Comparison of ENCODE assay signal across 9 mouse cellular contexts in genomic region chr8:110702636-110703459, GRCm38 (mm10). TPM values are rescaled to one million over a fixed set of nuclear protein-coding genes. Genes with fewer than 3 reads are reported as not detected.
DNase-seq lines count a peak whose midpoint lies in the region; ATAC-seq lines count a peak whose summit lies in the region.
"Had no signal": no experiment of that assay in that cellular context is flagged by ENCODE, and none has a peak within 500 bp of the region (broad histone marks: within the 10 kb centered on the region; RNA-seq: fewer than 3 reads in every experiment).

No protein-coding gene starts in this region.

- no peak overlapping the region for H3K4me2 ChIP-seq in lung, embryonic 16.5 days (ENCODE audit: low read depth, low read length)
- H3K4me2 ChIP-seq in heart, embryonic 11.5 days, result no peak overlapping the region
- no peak overlapping the region for H3K4me2 ChIP-seq in hindbrain, embryonic 16.5 days (ENCODE audit: low read length)
- no peak overlapping the region for H3K4me2 ChIP-seq in neural tube, embryonic 15.5 days

- H3K9me3 ChIP-seq in lung, embryonic 16.5 days (ENCODE audit: control insufficient read depth, low read length), result no peaks in the 10 kb centered on the region
- no peaks in the 10 kb centered on the region for H3K9me3 ChIP-seq in heart, embryonic 11.5 days (replicated peaks; ENCODE audit: control insufficient read depth, low read length)
- H3K9me3 ChIP-seq in hindbrain, embryonic 16.5 days (ENCODE audit: control insufficient read depth, low read length), result no peaks in the 10 kb centered on the region
- no peaks in the 10 kb centered on the region for H3K9me3 ChIP-seq in neural tube, embryonic 15.5 days (replicated peaks)

- H3K4me3 ChIP-seq in lung, embryonic 16.5 days (ENCODE audit: low read length), result no peak overlapping the region
- H3K4me3 ChIP-seq in heart, embryonic 11.5 days (ENCODE audit: low read depth, low read length), result no peak overlapping the region
- no peak overlapping the region for H3K4me3 ChIP-seq in hindbrain, embryonic 16.5 days (ENCODE audit: low read length)
- no peak overlapping the region for H3K4me3 ChIP-seq in neural tube, embryonic 15.5 days (replicated peaks)

- intact Hi-C loops in left cerebral cortex, postnatal 10 days (cut with DNase I), result no loop called here

- WGBS in lung, embryonic 16.5 days, result 46% methylated on average over 9 of the region's 9 CpGs
- 52% methylated on average over 9 of the region's 9 CpGs for WGBS in heart, embryonic 11.5 days (ENCODE audit: insufficient replicate concordance)
- 32% methylated on average over 9 of the region's 9 CpGs for WGBS in hindbrain, embryonic 16.5 days
- 35% methylated on average over 9 of the region's 9 CpGs for WGBS in neural tube, embryonic 15.5 days

- no peaks in the 10 kb centered on the region for H3K36me3 ChIP-seq in lung, embryonic 16.5 days (ENCODE audit: control insufficient read depth, insufficient read depth, low read length)
- H3K36me3 ChIP-seq in heart, embryonic 11.5 days (ENCODE audit: control insufficient read depth, insufficient read depth, low read length), result no peaks in the 10 kb centered on the region
- H3K36me3 ChIP-seq in hindbrain, embryonic 16.5 days (ENCODE audit: control insufficient read depth, insufficient read depth, low read length), result no peaks in the 10 kb centered on the region; the same call in 1 of the 2 replicates
- no peaks in the 10 kb centered on the region for H3K36me3 ChIP-seq in neural tube, embryonic 15.5 days

- no peak overlapping the region for H3K9ac ChIP-seq in lung, embryonic 16.5 days (ENCODE audit: low read length)
- no peak overlapping the region for H3K9ac ChIP-seq in heart, embryonic 11.5 days (ENCODE audit: low read depth, low read length)
- no peak overlapping the region for H3K9ac ChIP-seq in hindbrain, embryonic 16.5 days (ENCODE audit: low read depth, low read length)
- no peak overlapping the region for H3K9ac ChIP-seq in neural tube, embryonic 15.5 days (replicated peaks)

- peak overlapping the region; percentile 81 for H3K27ac ChIP-seq in lung, embryonic 16.5 days (ENCODE audit: low read length)
- H3K27ac ChIP-seq in heart, embryonic 11.5 days (ENCODE audit: low read depth, low read length), result peak overlapping the region; percentile 60
- peak overlapping the region; percentile 51; the same call in 1 of the 2 replicates for H3K27ac ChIP-seq in hindbrain, embryonic 16.5 days (ENCODE audit: low read depth, low read length)
- H3K27ac ChIP-seq in neural tube, embryonic 15.5 days (replicated peaks), result peak overlapping the region; percentile 63

- no peak for DNase-seq in lung, adult 18-20 months
- no peak for DNase-seq in ovary, postnatal 14 days (ENCODE audit: low spot score)
- DNase-seq in right cerebral cortex, adult 2 months (ENCODE audit: low spot score in 2 of 2), result no peak
- no peak for DNase-seq in left cerebral cortex, postnatal 10 days (ENCODE audit: extremely low spot score in 1 of 2, low spot score in 2 of 2)

- peak; percentile 87 for ATAC-seq in lung, embryonic 16.5 days (ENCODE audit: low read depth)
- no peak for ATAC-seq in heart, embryonic 11.5 days (replicated peaks; ENCODE audit: insufficient number of reproducible peaks, low FRiP score, low TSS enrichment)
- ATAC-seq in hindbrain, embryonic 16.5 days, result no peak
- ATAC-seq in neural tube, embryonic 15.5 days (ENCODE audit: low FRiP score), result no peak
- ATAC-seq: forebrain, embryonic 16.5 days had no signal

- H3K27me3 ChIP-seq in lung, embryonic 16.5 days (ENCODE audit: control insufficient read depth, insufficient read depth, low read depth, low read length), result no peaks in the 10 kb centered on the region
- H3K27me3 ChIP-seq in heart, embryonic 11.5 days (ENCODE audit: control insufficient read depth, insufficient read depth, low read length), result no peaks in the 10 kb centered on the region
- no peaks in the 10 kb centered on the region for H3K27me3 ChIP-seq in hindbrain, embryonic 16.5 days (replicated peaks; ENCODE audit: control insufficient read depth, insufficient read depth, low read length)
- no peaks in the 10 kb centered on the region for H3K27me3 ChIP-seq in neural tube, embryonic 15.5 days (replicated peaks)

- H3K4me1 ChIP-seq in lung, embryonic 16.5 days (replicated peaks; ENCODE audit: control insufficient read depth, insufficient read depth, low read length), result peaks cover 35% of the 10 kb centered on the region
- H3K4me1 ChIP-seq in heart, embryonic 11.5 days (ENCODE audit: control insufficient read depth, insufficient read depth, low read length), result peaks cover 52% of the 10 kb centered on the region
- peaks cover 29% of the 10 kb centered on the region for H3K4me1 ChIP-seq in hindbrain, embryonic 16.5 days (ENCODE audit: control insufficient read depth, insufficient read depth, low read depth, low read length)
- peaks cover 60% of the 10 kb centered on the region for H3K4me1 ChIP-seq in neural tube, embryonic 15.5 days

RNA-seq across cellular contexts. Expression of gene Mtss1l, which starts 18.4 kb away (rescaled TPM):
- 13.2 and 15.5 TPM in 2 replicates for polyA plus RNA-seq in lung, embryonic 16.5 days (2015; fragmentation: Nextera tagmentation; extraction: Ambion mirVana)
- polyA plus RNA-seq in heart, embryonic 11.5 days (2014; fragmentation: Nextera tagmentation; extraction: Ambion mirVana), result 9.2 and 9.5 TPM in 2 replicates
- 26.4 and 28.8 TPM in 2 replicates for polyA plus RNA-seq in hindbrain, embryonic 16.5 days (2015; fragmentation: Nextera tagmentation; extraction: Ambion mirVana)
- 21.2 and 31.8 TPM in 2 replicates for polyA plus RNA-seq in neural tube, embryonic 15.5 days (2015; fragmentation: Nextera tagmentation; extraction: Ambion mirVana)
- total RNA-seq in left cerebral cortex, postnatal 10 days (2021), result 100 to 1,000 TPM; 214 to 236 TPM
